13 mouse cellular contexts compared by ENCODE assay signal in genomic region chr2:26960756-26961155, GRCm38 (mm10). TPM values are rescaled to one million over a fixed set of nuclear protein-coding genes. Genes with fewer than 3 reads are reported as not detected.
DNase-seq lines count a peak whose midpoint lies in the region; ATAC-seq and TF ChIP-seq lines count a peak whose summit lies in the region.
"Had no signal": no experiment of that assay in that cellular context is flagged by ENCODE, and none has a peak within 500 bp of the region (broad histone marks: within the 10 kb centered on the region; RNA-seq: fewer than 3 reads in every experiment).

No protein-coding gene starts in this region.

- no peak overlapping the region for H3K4me3 ChIP-seq in heart, adult 2 months
- H3K4me3 ChIP-seq: embryonic facial prominence, embryonic 13.5 days; myocyte had no signal

- POLR2A ChIA-PET in Patski (lab: Charles Lee), result no interaction called here

- intact Hi-C loops in heart, adult 2 months (cut with DNase I), result loop anchor here (5.0 kb wide), 1 partner anchor 43 kb away; the partner anchor contains the start of genes Surf1 and Surf2

- no peaks in the 10 kb centered on the region for H3K79me2 ChIP-seq in heart, adult 2 months (replicated peaks; ENCODE audit: control insufficient read depth, insufficient read depth, low read length)

- WGBS in heart, adult 2 months, result 65% methylated on average over 4 of the region's 4 CpGs

- CTCF ChIA-PET in Patski (lab: Charles Lee), result no interaction called here

- TF ChIP-seq POLR2A in heart, adult 2 months (IDR thresholded peaks at IDR 0.05; ENCODE audit: insufficient read depth, low read depth, low read length), result no peak

- no peak for DNase-seq in heart, adult 2 months
- no peak for DNase-seq in heart, adult 8-10 months (ENCODE audit: low spot score)
- DNase-seq in lung, postnatal 36 days, result peak; percentile 9
- no peak for DNase-seq in lung, postnatal 14 days
- DNase-seq in Patski (ENCODE audit: low read depth, low spot score), result no peak
- peak; percentile 42 to 53 for DNase-seq in kidney, postnatal 36 days
- no peak for DNase-seq in spleen, postnatal 36 days (ENCODE audit: low spot score in 2 of 2)
- DNase-seq: heart, postnatal 36 days; layer of hippocampus, adult 9-11 months had no signal

- H3K9ac ChIP-seq in heart, adult 2 months (ENCODE audit: low read depth, low read length), result no peak overlapping the region
- H3K9ac ChIP-seq: embryonic facial prominence, embryonic 13.5 days had no signal

- TF ChIP-seq EP300 in heart, adult 2 months (IDR thresholded peaks at IDR 0.05; ENCODE audit: insufficient read depth, low read depth, low read length), result no peak

- in situ Hi-C loops in Patski (cut with MboI; ENCODE audit: low pct_unique_long_range_greater_than_20kb), result no loop called here

- TF ChIP-seq CTCF in heart, adult 2 months (IDR thresholded peaks at IDR 0.05), result peak; percentile 43
- peak; percentile 72 for TF ChIP-seq CTCF in Patski (IDR thresholded peaks at IDR 0.05)

- ATAC-seq in Patski, result no peak
- ATAC-seq in megakaryocyte progenitor cell, adult 5-6 weeks (replicated peaks; ENCODE audit: poor library complexity), result no peak

- H3K4me1 ChIP-seq in heart, adult 2 months (ENCODE audit: control insufficient read depth, insufficient read depth, low read length), result peaks cover 1% of the 10 kb centered on the region; the same call in 1 of the 2 replicates

- H3K27ac ChIP-seq in heart, adult 2 months, result no peak overlapping the region
- H3K27ac ChIP-seq: embryonic facial prominence, embryonic 13.5 days had no signal

- peaks cover 2% of the 10 kb centered on the region; the same call in 1 of the 2 replicates for H3K36me3 ChIP-seq in heart, adult 2 months (ENCODE audit: control insufficient read depth, insufficient read depth, low read length)

- no peaks in the 10 kb centered on the region for H3K27me3 ChIP-seq in heart, adult 2 months (ENCODE audit: control insufficient read depth, insufficient read depth, low read length)
- H3K27me3 ChIP-seq in Patski, result no peaks in the 10 kb centered on the region
- H3K27me3 ChIP-seq: embryonic facial prominence, embryonic 13.5 days had no signal

RNA-seq across cellular contexts. Expression of gene Rexo4, which starts 3.4 kb away (rescaled TPM):
- total RNA-seq in heart, adult 2 months (2021), result 10 to 100 TPM; 11.2 to 13.1 TPM
- 8.4 and 15.3 TPM in 2 replicates for polyA plus RNA-seq in heart, adult 2 months (2012; rRNA removed)
- 10 to 100 TPM; 10.5 to 15.1 (median 13.1) TPM for total RNA-seq in heart, adult 8-10 months (2022)
- polyA plus RNA-seq in Patski (2021), result 51.8 TPM
- total RNA-seq in megakaryocyte progenitor cell, adult 5-6 weeks (2015), result 24.9 and 25.2 TPM in 2 replicates
- 88.4 and 127 TPM in 2 replicates for total RNA-seq in megakaryocyte progenitor cell, adult 5-6 weeks (2017)

RNA-seq across cellular contexts. Expression of gene Adamts13, which starts 12.5 kb away (rescaled TPM):
- total RNA-seq in heart, adult 2 months (2021), result not detected
- not detected in 2 replicates for polyA plus RNA-seq in heart, adult 2 months (2012; rRNA removed)
- not detected for total RNA-seq in heart, adult 8-10 months (2022)
- polyA plus RNA-seq in Patski (2021), result 0.04 TPM
- total RNA-seq in megakaryocyte progenitor cell, adult 5-6 weeks (2015), result 0.15 and 1.3 TPM in 2 replicates
- total RNA-seq in megakaryocyte progenitor cell, adult 5-6 weeks (2017), result not detected in 2 replicates
- total RNA-seq: ES-E14; heart, postnatal 36 days had no signal
- polyA plus RNA-seq: embryonic facial prominence, embryonic 13.5 days; myocyte had no signal

RNA-seq across cellular contexts. Expression of gene Stkld1, which starts 26.9 kb away (rescaled TPM):
- total RNA-seq in heart, adult 2 months (2021), result not detected
- 0.06 TPM in 1 of 2 replicates, not detected in the other for polyA plus RNA-seq in heart, adult 2 months (2012; rRNA removed)
- not detected for total RNA-seq in heart, adult 8-10 months (2022)
- polyA plus RNA-seq in Patski (2021), result 0.06 TPM
- total RNA-seq in megakaryocyte progenitor cell, adult 5-6 weeks (2015), result 0.05 and 0.15 TPM in 2 replicates
- total RNA-seq in megakaryocyte progenitor cell, adult 5-6 weeks (2017), result 0.14 TPM in 1 of 2 replicates, not detected in the other
- total RNA-seq: ES-E14; heart, postnatal 36 days had no signal

RNA-seq across cellular contexts. Expression of gene Surf4, which starts 27.0 kb away (rescaled TPM):
- 10 to 100 TPM; 80.9 to 87.1 TPM for total RNA-seq in heart, adult 2 months (2021)
- 124 and 155 TPM in 2 replicates for polyA plus RNA-seq in heart, adult 2 months (2012; rRNA removed)
- 10 to 100 TPM; 85.4 to 92.1 (median 86.7) TPM for total RNA-seq in heart, adult 8-10 months (2022)
- 181 TPM for polyA plus RNA-seq in Patski (2021)
- 121 and 123 TPM in 2 replicates for total RNA-seq in megakaryocyte progenitor cell, adult 5-6 weeks (2015)
- total RNA-seq in megakaryocyte progenitor cell, adult 5-6 weeks (2017), result 107 and 114 TPM in 2 replicates

RNA-seq across cellular contexts. Expression of gene Surf1, which starts 44.4 kb away (rescaled TPM):
- total RNA-seq in heart, adult 2 months (2021), result 10 to 100 TPM; 49.7 to 68.0 TPM
- 49.9 and 51.7 TPM in 2 replicates for polyA plus RNA-seq in heart, adult 2 months (2012; rRNA removed)
- total RNA-seq in heart, adult 8-10 months (2022), result 10 to 100 TPM; 58.5 to 70.1 (median 64.5) TPM
- polyA plus RNA-seq in Patski (2021), result 72.2 TPM
- 72.3 and 90.4 TPM in 2 replicates for total RNA-seq in megakaryocyte progenitor cell, adult 5-6 weeks (2015)
- total RNA-seq in megakaryocyte progenitor cell, adult 5-6 weeks (2017), result 51.3 and 73.5 TPM in 2 replicates

Comparison
In these comparisons a context has a peak if more than half of its experiments do, and no peak if none do; other contexts are left out.
1. DNase-seq: peak in lung, postnatal 36 days (single experiment) and kidney, postnatal 36 days (2 of 2); none in heart, adult 2 months (0 of 2), heart, adult 8-10 months (single experiment), lung, postnatal 14 days (single experiment), Patski (single experiment) and spleen, postnatal 36 days (0 of 2).